In the genomic region with DNA sequence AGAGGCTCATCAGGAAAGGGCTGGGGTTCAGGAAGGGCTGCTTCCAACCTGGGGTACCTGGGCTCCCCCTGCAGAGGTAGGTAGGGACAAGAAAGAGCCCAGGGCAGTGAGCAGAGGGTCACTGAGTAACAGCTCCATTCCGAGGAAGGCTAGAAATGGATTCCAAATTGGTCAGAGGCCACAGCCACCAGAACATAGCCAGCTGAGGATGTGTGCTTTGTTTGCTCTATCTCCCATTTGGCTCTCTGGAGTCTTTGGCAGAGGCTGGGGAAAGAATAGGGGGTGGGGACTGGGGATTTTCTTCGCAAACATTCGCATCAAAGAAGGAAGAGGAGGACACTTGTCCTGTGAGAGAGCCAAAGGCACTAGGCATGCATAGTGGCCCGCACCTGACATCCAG, we compare ENCODE assay signal across 10 mouse cellular contexts. TPM values are rescaled to one million over a fixed set of nuclear protein-coding genes. Genes with fewer than 3 reads are reported as not detected.
DNase-seq lines count a peak whose midpoint lies in the region; ATAC-seq and TF ChIP-seq lines count a peak whose summit lies in the region.
"Had no signal": no experiment of that assay in that cellular context is flagged by ENCODE, and none has a peak within 500 bp of the region (broad histone marks: within the 10 kb centered on the region; RNA-seq: fewer than 3 reads in every experiment).

No protein-coding gene starts in this region.

- ATAC-seq in kidney, embryonic 15.5 days (replicated peaks; ENCODE audit: low FRiP score): no peak
- no peak for ATAC-seq in lung, embryonic 15.5 days (ENCODE audit: borderline replicate concordance, extremely low read depth, low FRiP score, low TSS enrichment)
- ATAC-seq in forebrain, postnatal 0 days: no peak
- ATAC-seq in megakaryocyte-erythroid progenitor cell, adult 5-6 weeks (replicated peaks; ENCODE audit: low FRiP score, low TSS enrichment, poor library complexity, severe bottlenecking): no peak

- no peaks in the 10 kb centered on the region for H3K27me3 ChIP-seq in kidney, embryonic 15.5 days
- H3K27me3 ChIP-seq in lung, embryonic 15.5 days: no peaks in the 10 kb centered on the region
- no peaks in the 10 kb centered on the region for H3K27me3 ChIP-seq in forebrain, postnatal 0 days (ENCODE audit: insufficient read depth, low read length)

- peak overlapping the region; percentile 16; the same call in 1 of the 2 replicates for H3K27ac ChIP-seq in kidney, embryonic 15.5 days
- 0 out of 2 replicates have a peak overlapping the region, but pooled peaks have one; percentile 29 for H3K27ac ChIP-seq in lung, embryonic 15.5 days
- H3K27ac ChIP-seq in forebrain, postnatal 0 days (ENCODE audit: low read depth, low read length): no peak overlapping the region

- 0 out of 2 replicates have a peak overlapping the region, but pooled peaks have one; percentile 17 for H3K4me2 ChIP-seq in kidney, embryonic 15.5 days
- no peak overlapping the region for H3K4me2 ChIP-seq in lung, embryonic 15.5 days
- H3K4me2 ChIP-seq in forebrain, postnatal 0 days (ENCODE audit: low read depth): no peak overlapping the region

- no peak overlapping the region for H3K4me3 ChIP-seq in kidney, embryonic 15.5 days (replicated peaks)
- no peak overlapping the region for H3K4me3 ChIP-seq in lung, embryonic 15.5 days
- no peak overlapping the region for H3K4me3 ChIP-seq in forebrain, postnatal 0 days (ENCODE audit: low read depth, low read length)
- H3K4me3 ChIP-seq: megakaryocyte, embryonic 14.5 days had no signal

- H3K4me1 ChIP-seq in kidney, embryonic 15.5 days: peaks cover 35% of the 10 kb centered on the region
- H3K4me1 ChIP-seq in lung, embryonic 15.5 days: peaks cover 3% of the 10 kb centered on the region; the same call in 1 of the 2 replicates
- H3K4me1 ChIP-seq in forebrain, postnatal 0 days (ENCODE audit: insufficient read depth): no peaks in the 10 kb centered on the region

- no peak overlapping the region for H3K9ac ChIP-seq in kidney, embryonic 15.5 days
- H3K9ac ChIP-seq in lung, embryonic 15.5 days: no peak overlapping the region
- no peak overlapping the region for H3K9ac ChIP-seq in forebrain, postnatal 0 days

- H3K36me3 ChIP-seq in kidney, embryonic 15.5 days: no peaks in the 10 kb centered on the region
- H3K36me3 ChIP-seq in lung, embryonic 15.5 days: no peaks in the 10 kb centered on the region
- H3K36me3 ChIP-seq in forebrain, postnatal 0 days (ENCODE audit: insufficient read depth): no peaks in the 10 kb centered on the region

- intact Hi-C loops in heart, postnatal 14 days (cut with DNase I): loop anchor here (2.0 kb wide), 1 partner anchor 65 kb away; the partner anchor contains the start of gene Dusp3

- DNase-seq in kidney, postnatal 4 days: no peak
- DNase-seq in heart, adult 9 months (ENCODE audit: low spot score in 2 of 2): peak; percentile 77 to 78
- DNase-seq in heart, postnatal 14 days: peak; percentile 47 to 61
- DNase-seq in forebrain, postnatal 0 days: no peak
- DNase-seq in ovary, postnatal 10 days (ENCODE audit: low spot score): no peak

- no peaks in the 10 kb centered on the region for H3K9me3 ChIP-seq in kidney, embryonic 15.5 days (replicated peaks)
- H3K9me3 ChIP-seq in lung, embryonic 15.5 days: no peaks in the 10 kb centered on the region
- no peaks in the 10 kb centered on the region for H3K9me3 ChIP-seq in forebrain, postnatal 0 days (ENCODE audit: low read length)
- H3K9me3 ChIP-seq: megakaryocyte, embryonic 14.5 days had no signal

- WGBS in kidney, embryonic 15.5 days: 59% methylated on average over 4 of the region's 4 CpGs
- WGBS in lung, embryonic 15.5 days: 22% methylated on average over 4 of the region's 4 CpGs
- 37% methylated on average over 4 of the region's 4 CpGs for WGBS in forebrain, postnatal 0 days

- no peak for TF ChIP-seq CTCF in forebrain, postnatal 0 days (IDR thresholded peaks at IDR 0.05; ENCODE audit: low read depth)

RNA-seq across cellular contexts. Expression of gene Cd300lg, which starts 10.6 kb away (rescaled TPM):
- polyA plus RNA-seq in kidney, embryonic 15.5 days (2015; fragmentation: Nextera tagmentation; extraction: Ambion mirVana): 0.82 and 1.1 TPM in 2 replicates
- total RNA-seq in heart, postnatal 14 days (2021): 10 to 100 TPM; 61.8 to 69.1 TPM
- 0.59 and 0.63 TPM in 2 replicates for polyA plus RNA-seq in lung, embryonic 15.5 days (2015; fragmentation: Nextera tagmentation; extraction: Ambion mirVana)
- 0.69 and 0.86 TPM in 2 replicates for total RNA-seq in forebrain, postnatal 0 days (2014; rRNA removed)
- polyA plus RNA-seq in forebrain, postnatal 0 days (2015; fragmentation: Nextera tagmentation; extraction: Ambion mirVana): 0.15 and 0.30 TPM in 2 replicates
- total RNA-seq in megakaryocyte-erythroid progenitor cell, adult 5-6 weeks (2014; fragmentation: Nextera tagmentation): not detected in 2 replicates
- total RNA-seq in megakaryocyte-erythroid progenitor cell, adult 5-6 weeks (2017): 1.8 TPM in 1 of 2 replicates, not detected in the other
- total RNA-seq: ES-E14 had no signal

RNA-seq across cellular contexts. Expression of gene Mpp3, which starts 23.7 kb away (rescaled TPM):
- polyA plus RNA-seq in kidney, embryonic 15.5 days (2015; fragmentation: Nextera tagmentation; extraction: Ambion mirVana): 7.8 and 11.0 TPM in 2 replicates
- 1 to 10 TPM; 4.3 to 5.2 TPM for total RNA-seq in heart, postnatal 14 days (2021)
- polyA plus RNA-seq in lung, embryonic 15.5 days (2015; fragmentation: Nextera tagmentation; extraction: Ambion mirVana): 3.8 and 3.9 TPM in 2 replicates
- 56.6 and 60.3 TPM in 2 replicates for total RNA-seq in forebrain, postnatal 0 days (2014; rRNA removed)
- polyA plus RNA-seq in forebrain, postnatal 0 days (2015; fragmentation: Nextera tagmentation; extraction: Ambion mirVana): 45.5 and 46.4 TPM in 2 replicates
- not detected in 2 replicates for total RNA-seq in megakaryocyte-erythroid progenitor cell, adult 5-6 weeks (2014; fragmentation: Nextera tagmentation)
- total RNA-seq in megakaryocyte-erythroid progenitor cell, adult 5-6 weeks (2017): not detected in 2 replicates

RNA-seq across cellular contexts. Expression of gene Mpp2, which starts 36.4 kb away (rescaled TPM):
- 14.0 and 14.2 TPM in 2 replicates for polyA plus RNA-seq in kidney, embryonic 15.5 days (2015; fragmentation: Nextera tagmentation; extraction: Ambion mirVana)
- 1 to 10 TPM; 2.7 to 3.8 TPM for total RNA-seq in heart, postnatal 14 days (2021)
- polyA plus RNA-seq in lung, embryonic 15.5 days (2015; fragmentation: Nextera tagmentation; extraction: Ambion mirVana): 5.8 and 6.9 TPM in 2 replicates
- total RNA-seq in forebrain, postnatal 0 days (2014; rRNA removed): 27.3 and 28.3 TPM in 2 replicates
- polyA plus RNA-seq in forebrain, postnatal 0 days (2015; fragmentation: Nextera tagmentation; extraction: Ambion mirVana): 14.1 and 21.4 TPM in 2 replicates
- total RNA-seq in megakaryocyte-erythroid progenitor cell, adult 5-6 weeks (2014; fragmentation: Nextera tagmentation): 3.2 and 3.7 TPM in 2 replicates
- total RNA-seq in megakaryocyte-erythroid progenitor cell, adult 5-6 weeks (2017): 3.1 and 4.2 TPM in 2 replicates

RNA-seq across cellular contexts. Expression of gene Ppy, which starts 49.2 kb away (rescaled TPM):
- not detected in 2 replicates for polyA plus RNA-seq in kidney, embryonic 15.5 days (2015; fragmentation: Nextera tagmentation; extraction: Ambion mirVana)
- total RNA-seq in heart, postnatal 14 days (2021): not detected
- not detected in 2 replicates for polyA plus RNA-seq in lung, embryonic 15.5 days (2015; fragmentation: Nextera tagmentation; extraction: Ambion mirVana)
- not detected in 2 replicates for total RNA-seq in forebrain, postnatal 0 days (2014; rRNA removed)
- not detected in 2 replicates for polyA plus RNA-seq in forebrain, postnatal 0 days (2015; fragmentation: Nextera tagmentation; extraction: Ambion mirVana)
- not detected in 2 replicates for total RNA-seq in megakaryocyte-erythroid progenitor cell, adult 5-6 weeks (2014; fragmentation: Nextera tagmentation)
- not detected in 2 replicates for total RNA-seq in megakaryocyte-erythroid progenitor cell, adult 5-6 weeks (2017)
- total RNA-seq: ES-E14 had no signal

RNA-seq across cellular contexts. Expression of gene Pyy, which starts 55.7 kb away (rescaled TPM):
- polyA plus RNA-seq in kidney, embryonic 15.5 days (2015; fragmentation: Nextera tagmentation; extraction: Ambion mirVana): 3.6 TPM in 1 of 2 replicates, not detected in the other
- not detected for total RNA-seq in heart, postnatal 14 days (2021)
- polyA plus RNA-seq in lung, embryonic 15.5 days (2015; fragmentation: Nextera tagmentation; extraction: Ambion mirVana): not detected in 2 replicates
- total RNA-seq in forebrain, postnatal 0 days (2014; rRNA removed): not detected in 2 replicates
- polyA plus RNA-seq in forebrain, postnatal 0 days (2015; fragmentation: Nextera tagmentation; extraction: Ambion mirVana): not detected in 2 replicates
- not detected in 2 replicates for total RNA-seq in megakaryocyte-erythroid progenitor cell, adult 5-6 weeks (2014; fragmentation: Nextera tagmentation)
- not detected in 2 replicates for total RNA-seq in megakaryocyte-erythroid progenitor cell, adult 5-6 weeks (2017)

Comparison
In these comparisons a context has a peak if more than half of its experiments do, and no peak if none do; other contexts are left out.
1. DNase-seq: peak in heart, adult 9 months (2 of 2) and heart, postnatal 14 days (2 of 2); none in kidney, postnatal 4 days (0 of 2), forebrain, postnatal 0 days (single experiment) and ovary, postnatal 10 days (single experiment).
2. RNA of gene Cd300lg, which starts 10.6 kb away (total RNA-seq): 61.8 to 69.1 TPM in heart, postnatal 14 days; 1.8 TPM in megakaryocyte-erythroid progenitor cell, adult 5-6 weeks and 0.69 to 0.86 TPM in forebrain, postnatal 0 days; every median in the first group is over 10 times any median in the second.